Mouse (Mus musculus): ENCODE measurements at regions not wholly inside any gene's neighbourhood (a gene's known extent, or its start where the extent isn't known, plus 50 kb on each side); places are given as distances from the start of the nearest gene placed in this dataset.
A peak's percentile ranks its signal among the peaks of the same experiment; 100 is the strongest.

DNA sequence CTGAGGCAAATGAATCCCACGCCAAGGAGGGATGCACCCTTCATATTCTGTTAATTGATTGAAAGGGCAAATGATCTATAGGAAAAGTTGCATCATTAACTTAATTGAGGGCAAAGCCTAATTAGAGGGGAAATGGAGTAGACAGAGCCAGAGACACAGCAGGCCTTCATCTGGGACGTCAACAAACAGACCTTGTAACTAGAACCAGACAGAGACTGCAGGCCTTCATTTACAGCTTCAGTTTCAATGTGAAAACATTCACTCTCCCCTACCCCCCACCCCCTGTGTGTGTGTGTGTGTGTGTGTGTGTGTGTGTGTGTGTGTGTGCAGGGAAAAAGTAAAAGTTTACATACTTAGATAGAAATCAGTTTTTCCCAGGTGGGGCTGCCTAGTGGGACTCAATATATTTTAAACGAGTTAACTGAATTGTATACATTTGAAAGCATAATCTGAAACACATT is 97.2 kb downstream of the Spry2 start:
- Histone ChIP-seq H3K9me3 (ENCODE audit: control insufficient read depth, low read length) (no peaks in the 10 kb centered on the region), H3K27ac (no peak overlapping the region), H3K36me3 (replicated peaks; ENCODE audit: control insufficient read depth, insufficient read depth) (no peaks in the 10 kb centered on the region), H3K9ac (no peak overlapping the region), H3K27me3 (ENCODE audit: control insufficient read depth, insufficient read depth, low read length) (no peaks in the 10 kb centered on the region), H3K4me3 (replicated peaks; ENCODE audit: low read length) (no peak overlapping the region), H3K4me2 (replicated peaks) (no peak overlapping the region), H3K4me1 (replicated peaks; ENCODE audit: control insufficient read depth, insufficient read depth, low read length) (peaks cover 8% of the 10 kb centered on the region)
- ATAC-seq (ENCODE audit: low FRiP score) (peak; percentile 46), DNase-seq (ENCODE audit: low spot score) (no peak)
- 36% methylated on average over 3 of the region's 3 CpGs for WGBS

DNA sequence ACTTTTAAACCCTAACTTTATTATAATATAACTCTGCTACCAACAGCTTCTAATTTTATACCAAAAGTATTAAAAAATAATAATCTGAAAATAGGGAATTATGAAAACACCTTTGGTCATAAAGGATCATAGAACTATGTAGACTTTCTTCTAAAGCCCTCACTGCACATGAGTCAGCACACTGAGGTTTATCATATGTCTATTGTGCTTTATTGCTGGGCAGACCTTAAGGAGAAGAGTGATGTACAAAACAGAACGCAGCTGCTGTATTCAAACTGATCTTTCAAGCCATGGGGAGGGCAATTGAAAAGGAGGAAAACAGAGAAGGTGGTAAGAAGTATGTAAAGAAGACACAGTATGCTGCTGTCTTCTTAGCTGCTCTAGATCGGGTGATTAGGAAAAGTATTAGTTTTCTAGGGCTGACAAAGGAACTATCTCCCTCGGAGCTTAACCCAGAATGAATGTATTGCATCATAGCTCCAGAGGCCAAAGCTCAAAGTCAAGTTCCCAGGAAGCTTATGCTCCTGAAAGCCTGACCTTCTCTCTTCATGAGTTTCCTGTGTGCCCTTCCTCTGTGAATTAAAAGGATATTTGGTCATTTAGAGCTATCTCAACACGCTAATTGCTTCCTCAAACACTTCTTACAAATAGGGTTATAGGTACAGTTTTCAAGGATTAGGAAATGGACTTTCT is 103.5 kb downstream of the Spry2 start:
- Histone ChIP-seq H3K27me3 (ENCODE audit: control insufficient read depth, insufficient read depth, low read length) (no peaks in the 10 kb centered on the region), H3K9ac (no peak overlapping the region), H3K4me1 (replicated peaks; ENCODE audit: control insufficient read depth, insufficient read depth, low read length) (no peaks in the 10 kb centered on the region), H3K27ac (no peak overlapping the region), H3K9me3 (ENCODE audit: control insufficient read depth, low read length) (0 out of 2 replicates have a peak, but pooled peaks cover 3% of the 10 kb centered on the region), H3K4me3 (replicated peaks; ENCODE audit: low read length) (no peak overlapping the region), H3K36me3 (replicated peaks; ENCODE audit: control insufficient read depth, insufficient read depth) (no peaks in the 10 kb centered on the region), H3K4me2 (replicated peaks) (no peak overlapping the region)
- ATAC-seq (ENCODE audit: low FRiP score) (no peak), DNase-seq (ENCODE audit: low spot score) (no peak)
- WGBS: 89% methylated on average over 4 of the region's 4 CpGs

DNA sequence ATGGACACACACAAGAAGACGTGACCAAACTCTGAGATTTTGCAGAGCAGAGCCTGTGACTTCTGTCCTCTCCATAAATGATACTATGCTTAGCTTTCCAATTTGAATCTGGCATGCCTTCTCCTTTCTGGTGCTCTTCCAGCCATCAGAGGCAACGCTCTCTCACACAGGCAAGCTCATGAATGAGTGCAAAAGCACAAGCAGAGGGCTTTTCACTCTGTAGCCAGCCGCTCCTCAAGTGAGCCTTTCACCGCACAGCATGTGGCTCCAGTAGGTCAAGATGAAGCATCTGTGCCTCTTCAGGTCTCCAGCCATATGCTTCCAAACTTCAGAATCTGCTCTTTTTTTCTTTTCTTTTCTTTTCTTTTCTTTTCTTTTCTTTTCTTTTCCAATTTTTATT is 106.2 kb downstream of the Spry2 start:
- Histone ChIP-seq H3K9ac (no peak overlapping the region), H3K4me2 (replicated peaks) (no peak overlapping the region), H3K4me1 (replicated peaks; ENCODE audit: control insufficient read depth, insufficient read depth, low read length) (no peaks in the 10 kb centered on the region), H3K36me3 (replicated peaks; ENCODE audit: control insufficient read depth, insufficient read depth) (no peaks in the 10 kb centered on the region), H3K4me3 (replicated peaks; ENCODE audit: low read length) (no peak overlapping the region), H3K27ac (no peak overlapping the region), H3K9me3 (ENCODE audit: control insufficient read depth, low read length) (0 out of 2 replicates have a peak, but pooled peaks cover 3% of the 10 kb centered on the region), H3K27me3 (ENCODE audit: control insufficient read depth, insufficient read depth, low read length) (no peaks in the 10 kb centered on the region)
- 83% methylated on average over 4 of the region's 4 CpGs for WGBS
- DNase-seq (ENCODE audit: low spot score) (no peak), ATAC-seq (ENCODE audit: low FRiP score) (no peak)

DNA sequence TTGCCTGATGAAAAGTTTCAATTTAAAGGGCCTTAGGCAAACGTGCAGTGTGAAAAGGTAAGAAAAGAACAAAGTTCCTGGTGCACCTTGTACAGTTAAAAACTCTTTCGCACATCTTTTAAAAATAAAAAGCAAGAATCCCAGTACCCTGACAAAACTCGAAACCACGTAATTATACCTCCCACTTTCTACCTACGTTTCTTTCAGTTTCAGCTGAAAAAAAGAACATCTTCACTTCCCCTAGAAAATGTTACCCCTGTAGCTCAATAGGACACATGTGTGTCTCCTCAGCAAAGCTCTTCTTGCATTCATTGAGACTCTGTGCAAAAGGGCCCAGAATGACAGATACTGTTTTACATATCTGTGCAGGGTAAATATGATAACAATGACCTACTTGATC is 113.2 kb downstream of the Spry2 start:
- Histone ChIP-seq H3K27me3 (ENCODE audit: control insufficient read depth, insufficient read depth, low read length) (no peaks in the 10 kb centered on the region), H3K27ac (no peak overlapping the region), H3K4me3 (replicated peaks; ENCODE audit: low read length) (no peak overlapping the region), H3K4me2 (replicated peaks) (no peak overlapping the region), H3K36me3 (replicated peaks; ENCODE audit: control insufficient read depth, insufficient read depth) (no peaks in the 10 kb centered on the region), H3K9me3 (ENCODE audit: control insufficient read depth, low read length) (no peaks in the 10 kb centered on the region; the same call in 1 of the 2 replicates), H3K4me1 (replicated peaks; ENCODE audit: control insufficient read depth, insufficient read depth, low read length) (no peaks in the 10 kb centered on the region), H3K9ac (no peak overlapping the region)
- WGBS: 91% methylated on average over 5 of the region's 5 CpGs
- ATAC-seq (ENCODE audit: low FRiP score): no peak
- no peak for DNase-seq (ENCODE audit: low spot score)

DNA sequence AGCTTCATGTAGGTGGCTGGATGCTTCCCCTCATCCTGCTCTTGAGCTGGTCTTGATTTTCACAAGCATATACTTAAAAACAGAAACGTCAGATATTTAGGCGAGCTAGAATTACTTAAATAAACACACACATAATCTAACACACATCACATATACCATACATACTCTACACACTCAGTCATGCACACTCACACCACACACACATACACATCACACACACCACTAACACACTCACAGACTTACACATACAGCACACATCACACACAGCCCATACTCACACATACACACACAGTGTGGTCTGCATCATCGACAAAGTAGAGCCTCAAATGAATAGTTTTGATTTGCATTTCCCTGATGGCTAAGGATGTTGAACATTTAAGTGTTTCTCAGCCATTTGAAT is 116.9 kb downstream of the Spry2 start:
- DNase-seq (ENCODE audit: low spot score) (no peak), ATAC-seq (ENCODE audit: low FRiP score) (no peak)
- Histone ChIP-seq H3K9ac (no peak overlapping the region), H3K4me1 (replicated peaks; ENCODE audit: control insufficient read depth, insufficient read depth, low read length) (no peaks in the 10 kb centered on the region), H3K36me3 (replicated peaks; ENCODE audit: control insufficient read depth, insufficient read depth) (no peaks in the 10 kb centered on the region), H3K4me3 (replicated peaks; ENCODE audit: low read length) (no peak overlapping the region), H3K27me3 (ENCODE audit: control insufficient read depth, insufficient read depth, low read length) (no peaks in the 10 kb centered on the region), H3K27ac (no peak overlapping the region), H3K4me2 (replicated peaks) (no peak overlapping the region), H3K9me3 (ENCODE audit: control insufficient read depth, low read length) (no peaks in the 10 kb centered on the region; the same call in 1 of the 2 replicates)
- WGBS: 90% methylated on average over 3 of the region's 3 CpGs

DNA sequence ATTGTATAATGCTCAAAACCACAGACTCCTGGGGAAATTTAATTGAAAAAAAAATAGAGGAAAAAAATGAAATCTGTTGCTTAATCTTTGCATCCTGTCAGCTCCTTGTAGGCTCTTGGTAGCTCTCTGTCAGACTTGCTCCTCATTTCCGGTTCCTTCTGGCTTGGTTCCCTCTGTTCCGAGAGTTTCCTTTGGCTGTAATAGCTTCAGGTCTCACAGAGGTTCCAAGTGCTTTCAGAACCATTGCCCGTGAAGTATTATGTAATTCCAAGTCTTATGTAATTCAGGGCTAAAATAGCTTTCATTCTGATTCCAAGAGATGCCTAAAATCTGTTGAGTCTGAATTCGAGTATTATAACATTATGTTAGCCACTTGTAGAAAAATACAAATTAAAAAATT is 117.3 kb downstream of the Spry2 start:
- no peak for ATAC-seq (ENCODE audit: low FRiP score)
- 81% methylated on average over 4 of the region's 4 CpGs for WGBS

DNA sequence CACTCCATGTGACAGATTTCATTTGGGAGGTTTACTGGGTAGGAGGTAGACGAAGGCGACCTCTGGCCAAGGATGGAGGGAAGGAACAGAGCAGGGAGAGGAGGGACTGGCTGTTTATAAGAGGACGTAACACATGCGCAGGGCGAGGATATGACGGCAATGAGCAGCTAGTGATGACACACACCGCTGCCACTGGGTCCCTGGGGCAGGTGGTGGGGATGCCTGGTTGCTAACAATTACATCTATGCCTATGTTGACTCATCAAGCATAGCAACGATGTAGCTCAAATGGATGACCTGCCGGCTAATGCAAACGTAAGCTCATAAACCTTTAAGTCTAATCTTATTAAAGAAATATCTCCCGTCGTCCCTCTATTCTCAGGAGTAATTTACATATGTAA is 122.9 kb downstream of the Spry2 start:
- 0 out of 2 replicates have a peak, but pooled peaks have one; percentile 43 for ATAC-seq (ENCODE audit: low FRiP score)
- Histone ChIP-seq H3K27me3 (ENCODE audit: control insufficient read depth, insufficient read depth, low read length) (no peaks in the 10 kb centered on the region), H3K4me3 (replicated peaks; ENCODE audit: low read length) (no peak overlapping the region), H3K27ac (no peak overlapping the region), H3K9me3 (ENCODE audit: control insufficient read depth, low read length) (no peaks in the 10 kb centered on the region), H3K9ac (no peak overlapping the region), H3K36me3 (replicated peaks; ENCODE audit: control insufficient read depth, insufficient read depth) (no peaks in the 10 kb centered on the region), H3K4me2 (replicated peaks) (no peak overlapping the region), H3K4me1 (replicated peaks; ENCODE audit: control insufficient read depth, insufficient read depth, low read length) (no peaks in the 10 kb centered on the region)
- no peak for DNase-seq (ENCODE audit: low spot score)
- WGBS: 70% methylated on average over 12 of the region's 12 CpGs

More for the DNA sequence above, 117.3 kb downstream of the Spry2 start:
- Histone ChIP-seq H3K27ac (no peak overlapping the region), H3K4me3 (replicated peaks; ENCODE audit: low read length) (no peak overlapping the region), H3K9ac (no peak overlapping the region), H3K9me3 (ENCODE audit: control insufficient read depth, low read length) (no peaks in the 10 kb centered on the region; the same call in 1 of the 2 replicates), H3K36me3 (replicated peaks; ENCODE audit: control insufficient read depth, insufficient read depth) (no peaks in the 10 kb centered on the region), H3K4me2 (replicated peaks) (no peak overlapping the region), H3K4me1 (replicated peaks; ENCODE audit: control insufficient read depth, insufficient read depth, low read length) (no peaks in the 10 kb centered on the region), H3K27me3 (ENCODE audit: control insufficient read depth, insufficient read depth, low read length) (no peaks in the 10 kb centered on the region)
- DNase-seq (ENCODE audit: low spot score): no peak

DNA sequence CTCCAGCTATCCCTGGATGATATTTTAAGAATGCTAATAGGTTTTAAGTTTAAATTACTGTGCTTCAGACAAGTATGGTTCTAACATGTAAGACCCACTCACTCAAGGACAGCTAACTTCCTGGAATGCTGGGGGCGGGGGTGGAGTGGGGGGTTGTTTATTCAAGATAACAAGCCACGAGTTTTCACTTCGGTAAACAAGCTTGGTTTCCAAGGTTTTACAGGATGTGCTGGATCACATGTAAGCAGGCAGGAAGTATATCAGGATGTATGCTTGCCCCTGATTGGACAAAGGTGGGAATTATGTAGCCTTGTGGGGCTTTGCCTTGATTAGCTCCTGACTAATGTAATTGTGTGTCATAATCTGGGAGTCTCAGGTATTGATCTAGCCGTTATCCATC is 129.5 kb downstream of the Spry2 start:
- H3K36me3 ChIP-seq (replicated peaks; ENCODE audit: control insufficient read depth, insufficient read depth): no peaks in the 10 kb centered on the region
- no peak overlapping the region for H3K27ac ChIP-seq
- H3K9me3 ChIP-seq (ENCODE audit: control insufficient read depth, low read length): no peaks in the 10 kb centered on the region
- no peak for ATAC-seq (ENCODE audit: low FRiP score)
- DNase-seq (ENCODE audit: low spot score): no peak
- H3K4me3 ChIP-seq (replicated peaks; ENCODE audit: low read length): no peak overlapping the region
- no peak overlapping the region for H3K4me2 ChIP-seq (replicated peaks)
- WGBS: 86% methylated on average over 4 of the region's 4 CpGs
- H3K9ac ChIP-seq: no peak overlapping the region
- no peaks in the 10 kb centered on the region for H3K27me3 ChIP-seq (ENCODE audit: control insufficient read depth, insufficient read depth, low read length)
- H3K4me1 ChIP-seq (replicated peaks; ENCODE audit: control insufficient read depth, insufficient read depth, low read length): no peaks in the 10 kb centered on the region

DNA sequence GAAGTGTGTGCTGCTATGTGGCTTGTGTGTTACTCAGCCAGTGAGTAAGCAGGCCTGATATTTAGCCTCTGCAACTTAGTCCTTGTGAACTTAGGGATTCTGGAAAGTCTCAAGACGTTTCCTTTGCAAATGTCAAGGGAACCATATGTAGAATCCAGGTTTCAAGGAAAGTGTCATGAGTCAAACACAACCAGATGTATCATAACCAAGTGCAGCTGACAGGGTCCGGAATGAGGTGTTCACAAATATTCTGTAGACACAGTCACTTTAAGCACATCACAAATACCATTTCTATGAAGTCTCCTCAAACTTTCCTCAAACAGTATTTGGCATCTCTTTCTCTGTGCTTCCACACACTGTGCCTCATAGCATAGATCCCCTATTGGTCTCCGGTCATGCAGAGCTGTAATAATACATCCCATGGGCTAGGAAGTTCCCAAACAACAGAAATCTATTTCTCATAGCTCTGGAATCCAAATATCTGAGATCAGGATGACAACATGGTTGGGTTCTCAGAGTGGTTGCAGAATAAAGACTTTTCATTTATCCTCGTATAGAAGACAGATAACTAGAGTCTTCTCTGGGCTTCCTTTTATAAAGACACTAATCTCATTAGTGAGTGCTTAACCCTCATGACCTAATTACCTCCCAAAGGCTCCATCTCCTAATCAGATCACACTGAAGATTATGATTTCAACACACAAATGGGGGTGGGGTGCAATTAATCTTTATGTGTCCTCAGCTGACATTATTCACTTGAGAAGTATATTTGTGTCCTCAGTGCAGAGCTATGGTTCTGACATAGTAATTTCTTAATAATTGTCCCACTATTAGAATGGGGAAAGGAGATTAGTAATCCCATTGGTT is 143.9 kb downstream of the Spry2 start:
- DNase-seq (ENCODE audit: low spot score): no peak
- no peak overlapping the region for H3K4me2 ChIP-seq (replicated peaks)
- H3K27me3 ChIP-seq (ENCODE audit: control insufficient read depth, insufficient read depth, low read length): no peaks in the 10 kb centered on the region
- no peak overlapping the region for H3K27ac ChIP-seq
- H3K4me1 ChIP-seq (replicated peaks; ENCODE audit: control insufficient read depth, insufficient read depth, low read length): no peaks in the 10 kb centered on the region
- no peak overlapping the region for H3K9ac ChIP-seq
- WGBS: 76% methylated on average over 4 of the region's 4 CpGs
- H3K36me3 ChIP-seq (replicated peaks; ENCODE audit: control insufficient read depth, insufficient read depth): no peaks in the 10 kb centered on the region
- no peaks in the 10 kb centered on the region for H3K9me3 ChIP-seq (ENCODE audit: control insufficient read depth, low read length)
- ATAC-seq (ENCODE audit: low FRiP score): no peak
- no peak overlapping the region for H3K4me3 ChIP-seq (replicated peaks; ENCODE audit: low read length)

Data from hindbrain, embryonic 14.5 days (tissue).